Mouse (Mus musculus) lung, postnatal 0 days (tissue): ENCODE results near the gene Pnkd. TPM values are rescaled to one million over a fixed set of nuclear protein-coding genes. Genes with fewer than 3 reads are reported as not detected.
"Not testable (repeated sequence)": the region's sequence is repeated elsewhere in the genome, so short reads cannot be mapped to it uniquely, and the experiment has no call there.

ENCODE experiments used
- ATAC-seq: fragments of 200-750 bp; cut with Nextera tagmentation; 2 replicates; pipeline ENCODE4 v1.8.0; 2017; ENCODE audit warnings: moderate library complexity
- DNase-seq: peaks from one replicate; pipeline ENCODE4 v3.0.0-alpha.2; 2016; ENCODE audit warnings: low spot score
- H3K27ac ChIP-seq: fragments of 300-500 bp; sonication (generic); 2 replicates; pipeline ENCODE4 v1.5.1; 2014; ENCODE audit warnings: antibody characterized with exemption, mild to moderate bottlenecking, low read length, mixed read lengths
- H3K27me3 ChIP-seq: fragments of 300-500 bp; sonication (generic); replicated peaks from 2 replicates; pipeline ENCODE4 v1.6.1; 2014; ENCODE audit warnings: low read length, mixed read lengths; ENCODE audit not compliant: insufficient read depth
- H3K36me3 ChIP-seq: fragments of 300-500 bp; sonication (generic); 2 replicates; pipeline ENCODE4 v1.6.1; 2014; ENCODE audit warnings: low read length, mixed read lengths; ENCODE audit not compliant: insufficient read depth
- H3K4me1 ChIP-seq: fragments of 300-500 bp; sonication (generic); 2 replicates; pipeline ENCODE4 v1.6.1; 2014; ENCODE audit warnings: antibody characterized with exemption, low read depth, low read length, mixed read lengths; ENCODE audit not compliant: insufficient read depth
- H3K4me2 ChIP-seq: fragments of 300-500 bp; sonication (generic); replicated peaks from 2 replicates; pipeline ENCODE4 v1.6.1; 2014; ENCODE audit warnings: low read depth, mild to moderate bottlenecking, low read length, moderate library complexity, mixed read lengths
- H3K4me3 ChIP-seq: fragments of 300-500 bp; sonication (generic); 2 replicates; pipeline ENCODE4 v1.5.1; 2014; ENCODE audit warnings: low read depth, low read length
- H3K9ac ChIP-seq: fragments of 300-500 bp; sonication (generic); replicated peaks from 2 replicates; pipeline ENCODE4 v1.6.1; 2014; ENCODE audit warnings: low read depth, mild to moderate bottlenecking
- H3K9me3 ChIP-seq: fragments of 300-500 bp; sonication (generic); 2 replicates; pipeline ENCODE4 v1.6.1; 2016; ENCODE audit warnings: low read length, mixed read lengths
- CTCF ChIP-seq: IDR thresholded peaks from 2 replicates; pipeline ENCODE4 v1.5.1; 2016; ENCODE audit warnings: antibody characterized with exemption, mild to moderate bottlenecking
- EP300 ChIP-seq: IDR thresholded peaks from 2 replicates; pipeline ENCODE4 v1.6.1; 2016; ENCODE audit warnings: antibody characterized with exemption, mild to moderate bottlenecking, control low read depth
- WGBS: fragments of 180-500 bp; shearing (Covaris S2); extraction: QIAGEN DNeasy Blood & Tissue Kit; methylation state at CpG from one replicate; pipeline ENCODE4 v1.1.7; 2014; 5-methylcytosine and 5-hydroxymethylcytosine counted together
- polyA plus RNA-seq: library from polyadenylated mRNA; unstranded; fragments of >200 nt; fragmentation: Nextera tagmentation; extraction: Ambion mirVana; gene quantifications from 2 replicates; pipeline ENCODE4 v1.2.1, GENCODE M21; 2015

Gene Pnkd
- polyA plus RNA-seq, 1 experiment from 2014 or later = 88.7 TPM

DNA sequence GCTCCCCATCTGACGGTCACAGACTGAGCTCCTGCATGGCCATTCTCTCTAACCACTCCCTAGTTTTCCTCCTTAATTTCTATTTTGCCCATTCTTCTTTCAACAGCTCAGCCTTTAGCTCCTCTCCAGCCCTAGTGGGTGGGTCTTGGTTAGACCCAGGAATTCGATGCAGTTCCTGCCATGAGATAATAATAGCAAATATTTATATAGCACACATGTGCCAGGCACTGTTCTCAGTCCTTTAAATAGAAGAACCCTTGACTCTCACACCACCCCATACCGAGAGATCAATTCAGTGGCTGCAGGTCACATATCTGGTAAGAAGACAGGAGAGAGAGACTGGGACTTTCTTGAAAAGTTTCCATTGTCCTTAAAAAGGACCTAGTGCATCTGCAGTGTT, 36.7 kb downstream of the Pnkd start:
- Histone ChIP-seq H3K27me3 (no peaks in the 10 kb centered on the region), H3K4me3 (no peak overlapping the region), H3K4me1 (no peaks in the 10 kb centered on the region), H3K36me3 (no peaks in the 10 kb centered on the region), H3K27ac (no peak overlapping the region), H3K9me3 (no peaks in the 10 kb centered on the region), H3K4me2 (no peak overlapping the region), H3K9ac (no peak overlapping the region)
- TF ChIP-seq CTCF (no peak), EP300 (peak; percentile 60; the same call in 1 of the 2 replicates)
- DNase-seq (peak; percentile 25), ATAC-seq (peak; percentile 59; the same call in 1 of the 2 replicates)
- WGBS = 25% methylated on average over 3 of the region's 3 CpGs

DNA sequence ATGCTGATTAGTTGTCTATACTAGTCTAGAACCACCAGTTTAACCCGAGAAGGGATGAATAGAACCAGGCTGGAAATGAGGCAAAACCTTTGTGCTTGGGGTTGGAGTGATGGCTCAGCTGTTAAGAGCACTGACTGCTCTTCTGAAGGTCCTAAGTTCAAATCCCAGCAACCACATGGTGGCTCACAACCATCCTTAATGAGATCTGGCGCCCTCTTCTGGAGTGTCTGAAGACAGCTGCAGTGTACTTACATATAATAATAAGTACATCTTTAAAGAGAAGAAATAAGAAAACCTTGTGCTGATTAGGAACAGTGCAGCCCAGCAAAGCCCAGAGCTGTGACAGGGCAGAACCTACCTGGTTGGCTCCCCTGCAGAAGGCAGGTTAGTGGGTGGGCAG, 42.2 kb downstream of the Pnkd start:
- peaks cover 13% of the 10 kb centered on the region for H3K4me1 ChIP-seq
- DNase-seq, H3K4me3 ChIP-seq, H3K4me2 ChIP-seq, H3K9me3 ChIP-seq, H3K9ac ChIP-seq, H3K36me3 ChIP-seq, H3K27me3 ChIP-seq, ATAC-seq, H3K27ac ChIP-seq: not testable (repeated sequence)
- peak; percentile 33; the same call in 1 of the 2 replicates for TF ChIP-seq CTCF
- WGBS = 82% methylated on average over 2 of the region's 2 CpGs

GRCm38 (mm10) chr1:74329899-74330431, 45.2 kb downstream of the Pnkd start:
- no peaks in the 10 kb centered on the region for H3K36me3 ChIP-seq
- DNase-seq (peak; percentile 59), ATAC-seq (peak; percentile 37)
- H3K9ac ChIP-seq = no peak overlapping the region
- 42% methylated on average over 7 of the region's 7 CpGs for WGBS
- H3K4me2 ChIP-seq = no peak overlapping the region
- no peaks in the 10 kb centered on the region for H3K9me3 ChIP-seq
- peaks cover 19% of the 10 kb centered on the region for H3K4me1 ChIP-seq
- peak overlapping the region; percentile 68 for H3K27ac ChIP-seq
- H3K27me3 ChIP-seq = no peaks in the 10 kb centered on the region
- H3K4me3 ChIP-seq = no peak overlapping the region
- TF ChIP-seq EP300 (peak; percentile 87), CTCF (no peak)

DNA sequence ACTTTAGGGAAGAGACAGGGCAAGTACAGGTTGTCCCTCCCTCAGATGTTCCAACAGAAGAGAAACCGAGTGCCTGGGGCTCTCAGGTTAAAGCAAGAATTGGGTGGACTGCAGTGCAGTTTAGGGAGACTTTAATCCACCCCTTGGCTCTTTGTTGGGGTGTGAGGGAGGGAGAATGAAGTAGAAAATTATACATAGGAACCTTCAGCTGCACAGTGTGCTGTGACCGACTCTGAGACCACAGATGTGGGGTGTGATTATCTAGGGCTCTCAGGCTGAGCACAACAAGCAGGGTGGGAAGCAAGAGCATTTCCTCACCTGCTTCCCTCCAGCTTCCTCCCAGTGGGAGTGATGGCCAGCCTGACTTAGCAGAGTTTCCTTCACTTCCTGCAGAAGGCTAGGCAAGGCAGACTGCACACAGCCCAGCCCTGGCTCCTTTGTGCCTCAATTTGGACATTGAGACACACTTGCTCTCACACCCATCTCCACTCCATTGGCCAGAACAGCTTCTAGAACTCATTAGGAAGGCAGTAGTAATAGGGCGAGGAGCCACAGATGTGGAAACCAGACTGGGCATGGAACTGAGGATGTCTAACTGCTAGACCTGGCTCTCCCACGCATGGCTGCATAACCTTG, 46.4 kb downstream of the Pnkd start:
- Histone ChIP-seq H3K4me1 (peaks cover 19% of the 10 kb centered on the region), H3K9me3 (no peaks in the 10 kb centered on the region), H3K9ac (no peak overlapping the region), H3K27ac (peak overlapping the region; percentile 68), H3K36me3 (no peaks in the 10 kb centered on the region), H3K4me2 (no peak overlapping the region), H3K4me3 (no peak overlapping the region), H3K27me3 (no peaks in the 10 kb centered on the region)
- TF ChIP-seq EP300 (peak; percentile 41; the same call in 1 of the 2 replicates), CTCF (no peak)
- 62% methylated on average over 4 of the region's 4 CpGs for WGBS
- DNase-seq (peak; percentile 37), ATAC-seq (no peak)

DNA sequence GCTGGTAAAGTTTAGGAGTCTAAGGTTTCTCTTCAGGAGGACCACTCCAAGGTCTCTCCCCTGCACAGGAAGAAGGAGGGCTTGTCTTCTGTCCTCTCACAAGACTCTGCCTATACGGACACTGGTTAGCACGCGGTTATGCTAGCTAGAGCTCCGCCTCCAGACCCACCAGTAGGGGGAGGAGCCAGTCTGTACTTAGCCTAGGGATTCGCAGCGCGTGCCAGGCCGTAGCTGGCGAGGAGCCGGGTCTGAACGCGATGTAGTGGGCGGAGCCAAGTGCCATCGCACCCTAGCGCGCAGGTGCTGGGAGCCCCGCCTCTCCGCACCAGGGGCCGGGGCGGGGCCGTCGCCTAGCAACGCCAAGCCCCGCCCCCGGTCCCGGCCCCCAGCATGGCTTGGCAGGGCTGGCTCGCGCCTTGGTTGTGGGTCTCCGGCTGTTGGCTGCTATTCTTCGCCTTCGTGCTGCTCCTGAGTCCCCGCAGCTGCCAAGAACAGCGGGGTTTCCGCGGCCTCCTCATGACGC, 47.6 kb downstream of the Pnkd start:
- Histone ChIP-seq H3K27ac (peak overlapping the region; percentile 72), H3K9me3 (no peaks in the 10 kb centered on the region), H3K4me1 (peaks cover 19% of the 10 kb centered on the region), H3K4me3 (peak overlapping the region; percentile 41), H3K9ac (no peak overlapping the region), H3K36me3 (no peaks in the 10 kb centered on the region), H3K4me2 (peak overlapping the region; percentile 78), H3K27me3 (no peaks in the 10 kb centered on the region)
- TF ChIP-seq CTCF (peak; percentile 65), EP300 (no peak)
- under 1% methylated on average over 34 of the region's 36 CpGs for WGBS
- peak; percentile 97 for DNase-seq
- peak; percentile 94 for ATAC-seq

GRCm38 (mm10) chr1:74332930-74333329, 48.2 kb downstream of the Pnkd start:
- Histone ChIP-seq H3K9me3 (no peaks in the 10 kb centered on the region), H3K4me3 (peak overlapping the region; percentile 41), H3K4me2 (peak overlapping the region; percentile 78), H3K9ac (0 out of 2 replicates have a peak overlapping the region, but pooled peaks have one; percentile 26), H3K4me1 (peaks cover 19% of the 10 kb centered on the region), H3K27me3 (no peaks in the 10 kb centered on the region), H3K36me3 (no peaks in the 10 kb centered on the region), H3K27ac (peak overlapping the region; percentile 72)
- no peak for TF ChIP-seq CTCF
- ATAC-seq = no peak
- WGBS = 2% methylated on average over 9 of the region's 9 CpGs
- peak; percentile 11 for DNase-seq
